Mouse (Mus musculus) testis, postnatal 10 days (tissue): ENCODE results near the gene Gpr84.
A peak's percentile ranks its signal among the peaks of the same experiment; 100 is the strongest.

Experiments
- DNase-seq: peaks from one replicate; pipeline ENCODE4 v3.0.0; 2021; ENCODE audit warnings: low spot score

Gpr84 gene

DNA sequence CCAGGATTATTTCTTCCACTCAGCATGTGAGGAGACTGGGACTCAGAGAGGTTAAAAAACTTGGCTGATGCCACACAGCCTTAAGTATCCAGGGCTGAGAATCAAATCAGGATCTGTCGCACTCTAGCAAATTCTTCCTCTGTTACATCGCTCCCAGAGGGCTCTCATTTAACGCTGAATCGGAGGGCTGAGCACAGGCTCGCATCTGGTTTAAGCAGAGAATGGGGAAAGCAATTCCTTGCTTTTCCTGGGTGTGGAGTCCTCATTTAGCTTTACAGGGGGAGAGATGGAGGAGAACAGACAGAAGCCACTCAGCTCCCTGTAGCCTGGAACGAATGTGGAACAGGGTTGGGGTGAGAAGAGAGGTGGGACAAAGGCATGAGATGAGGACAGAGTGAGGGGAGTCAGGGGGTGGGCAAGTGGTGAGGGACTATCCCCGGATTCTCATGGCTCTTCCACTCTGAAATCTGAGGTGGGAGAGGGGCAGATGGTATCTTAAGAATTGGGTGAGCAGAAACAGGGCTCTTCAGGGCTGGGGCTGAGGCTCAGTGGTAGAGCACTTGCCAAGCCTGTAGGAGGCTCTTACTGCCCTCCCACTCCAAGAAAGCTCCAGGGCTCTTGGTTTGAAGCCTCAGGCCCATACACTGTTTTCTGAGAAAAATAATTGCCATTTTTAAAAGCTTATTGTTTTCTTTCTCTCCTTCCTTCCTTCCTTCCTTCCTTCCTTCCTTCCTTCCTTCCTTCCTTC, 25.2 kb upstream of the Gpr84 start:
- no peak for DNase-seq

DNA sequence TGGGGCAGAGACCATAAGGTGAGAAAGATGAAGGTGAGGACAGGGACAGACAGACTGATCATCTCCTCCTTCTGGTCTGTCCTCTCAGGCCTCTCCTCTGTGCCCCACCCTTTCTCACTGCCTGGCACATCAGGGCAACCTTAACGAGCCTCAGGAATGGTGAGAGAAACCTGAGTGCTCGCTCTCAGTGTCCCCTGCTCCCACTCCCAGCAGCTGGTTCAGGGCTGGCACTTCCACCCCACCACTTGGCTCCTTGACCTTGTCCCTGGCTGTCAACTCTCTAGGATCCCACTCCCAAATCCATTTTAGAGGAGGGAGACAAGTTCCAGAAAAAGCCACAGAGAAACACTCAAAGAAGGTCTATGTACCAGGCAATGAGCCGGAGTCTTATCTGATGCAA, 24.6 kb upstream of the Gpr84 start:
- no peak for DNase-seq

DNA sequence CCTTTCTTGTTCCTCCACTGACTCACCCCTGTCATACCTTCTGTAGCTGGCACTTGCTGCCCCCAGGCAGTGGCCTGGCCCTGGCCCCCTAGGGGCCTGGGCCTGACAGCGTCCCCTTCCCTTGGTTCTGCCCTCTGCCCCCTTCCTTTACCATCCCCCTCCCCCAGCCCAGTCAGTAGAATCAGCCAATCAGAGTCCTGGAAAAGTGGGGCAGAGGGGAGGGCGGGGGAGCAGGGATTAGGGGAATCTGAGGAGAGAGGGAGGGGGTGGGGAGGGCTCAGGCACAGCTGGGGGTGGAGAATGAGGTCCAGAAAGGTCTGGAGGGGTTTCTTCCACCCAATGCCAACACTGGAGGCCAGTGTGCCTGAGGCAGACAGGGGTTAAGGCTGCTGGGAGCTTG, 23.8 kb upstream of the Gpr84 start:
- no peak for DNase-seq

DNA sequence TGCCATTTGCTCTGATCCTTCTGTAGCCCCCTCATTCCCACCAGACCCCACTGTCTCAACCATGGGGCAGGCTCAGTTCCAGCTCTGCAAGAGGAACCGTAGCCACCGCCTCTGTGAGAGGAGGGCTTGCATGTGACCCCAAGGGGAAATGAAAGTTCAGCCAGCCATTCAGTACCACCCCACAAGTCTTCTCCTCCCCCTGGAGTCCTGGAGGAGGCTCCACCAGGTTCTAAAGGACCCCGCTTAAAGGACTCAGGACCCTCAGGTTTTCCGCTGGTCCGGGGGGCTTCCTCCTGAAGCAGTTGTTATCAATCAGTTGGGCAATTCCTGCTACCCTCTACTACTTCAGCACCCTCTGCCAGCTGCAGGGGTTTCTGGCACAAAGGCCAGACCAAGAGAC, 23.3 kb upstream of the Gpr84 start:
- no peak for DNase-seq

DNA sequence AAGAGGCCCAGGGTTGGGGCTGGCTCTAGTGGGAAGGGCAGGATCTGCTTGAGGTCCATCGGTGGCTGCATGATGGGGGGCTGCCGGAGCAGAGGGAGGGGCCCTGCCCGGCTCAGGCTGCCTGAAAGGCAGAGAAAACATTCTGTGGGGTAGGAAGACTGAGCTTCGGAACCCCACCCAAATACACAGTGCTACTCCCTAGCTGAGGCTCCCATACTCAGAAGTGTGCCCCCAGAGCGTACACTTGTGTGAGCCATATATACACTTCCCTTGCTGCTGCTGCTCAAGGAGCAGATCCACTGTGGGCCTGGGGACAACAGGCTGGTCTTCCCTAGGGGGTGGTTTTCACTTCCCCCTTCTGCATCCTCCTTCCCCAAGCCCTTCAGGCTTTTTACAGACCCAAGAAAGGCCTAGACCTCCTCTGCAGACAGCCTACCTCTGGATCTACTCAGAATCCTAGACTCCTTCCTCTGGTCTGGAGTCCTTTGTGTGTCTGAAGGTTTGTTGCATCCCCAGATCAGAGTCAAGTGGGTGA, 22.7 kb upstream of the Gpr84 start:
- no peak for DNase-seq

DNA sequence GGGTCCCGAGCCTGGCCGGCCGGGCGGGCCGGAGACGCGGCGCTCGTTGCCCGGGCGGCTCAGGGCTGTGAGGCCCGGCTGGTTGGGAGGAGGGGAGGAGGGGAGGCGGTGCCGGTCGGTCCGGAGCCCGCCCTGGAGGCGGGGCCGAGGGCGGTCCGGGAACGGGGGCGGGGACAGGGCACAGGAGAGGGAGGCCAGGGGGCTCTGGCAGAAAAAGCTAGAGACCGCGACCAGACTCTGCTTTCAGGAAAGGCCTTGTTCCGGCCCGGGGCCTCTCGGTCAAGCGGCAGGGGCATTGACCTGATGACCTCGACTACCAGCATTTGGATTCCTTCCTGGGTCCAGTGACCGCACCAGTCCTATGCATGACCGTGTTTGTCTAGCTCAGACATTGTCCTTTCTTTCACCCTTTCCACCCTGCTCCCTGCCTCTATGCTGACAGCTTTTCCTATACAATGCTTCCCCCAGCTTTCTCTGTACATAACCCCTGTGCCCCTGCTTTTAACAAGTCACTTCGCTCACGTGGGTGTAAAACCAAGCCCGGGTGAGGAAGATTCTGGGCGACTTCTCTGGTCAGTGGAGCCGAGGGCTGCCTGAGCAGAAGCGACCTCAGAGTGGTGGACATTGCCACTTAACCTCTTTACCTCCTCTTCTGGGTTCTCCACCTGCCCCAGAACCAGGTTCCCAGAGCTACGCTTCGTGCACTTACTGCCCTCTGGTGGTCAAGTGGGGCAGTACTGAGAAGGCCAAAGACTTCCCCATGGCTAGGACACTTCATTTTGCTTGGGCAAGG, 13.2 kb upstream of the Gpr84 start:
- DNase-seq, result peak; percentile 96

DNA sequence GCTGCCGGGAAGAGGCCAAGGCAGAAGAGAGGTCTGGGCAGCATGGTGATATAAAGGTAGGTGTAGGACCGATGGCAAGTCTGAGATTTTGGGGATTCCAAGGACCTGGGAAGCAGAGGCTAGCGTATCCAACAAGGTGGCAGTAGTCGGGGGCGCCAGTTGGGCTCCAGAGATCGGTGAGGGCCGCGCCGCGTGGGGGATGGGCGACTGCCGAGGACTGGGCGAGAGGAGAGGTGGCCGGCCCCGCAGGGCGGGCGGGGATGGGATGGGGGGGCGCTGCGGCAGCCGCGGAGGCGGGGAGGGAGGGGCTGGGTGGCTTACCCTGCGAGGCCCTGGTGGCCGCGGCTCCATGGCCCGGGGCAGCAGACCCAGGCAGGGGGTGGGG, 12.7 kb upstream of the Gpr84 start:
- DNase-seq, result peak; percentile 86

DNA sequence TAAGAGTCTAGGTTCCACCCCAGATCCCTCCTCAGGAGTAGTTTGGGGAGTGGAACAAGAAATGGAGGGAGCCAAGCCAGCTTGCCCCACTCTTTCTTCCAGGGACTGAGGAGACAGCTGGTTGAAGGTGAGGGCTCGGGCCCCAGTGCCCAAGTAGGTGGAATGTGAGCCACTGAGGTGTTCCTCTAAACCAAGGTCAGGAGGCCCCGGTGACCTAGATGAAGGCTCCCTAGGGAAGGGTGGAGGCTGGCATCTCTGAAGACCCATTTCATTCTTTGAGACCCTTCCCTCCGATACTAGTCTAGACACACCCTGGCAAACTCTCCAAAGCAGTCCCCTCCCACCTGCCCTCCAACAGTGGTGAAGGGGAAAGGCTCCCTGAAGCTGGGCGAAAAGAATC, 12.0 kb upstream of the Gpr84 start:
- no peak for DNase-seq

DNA sequence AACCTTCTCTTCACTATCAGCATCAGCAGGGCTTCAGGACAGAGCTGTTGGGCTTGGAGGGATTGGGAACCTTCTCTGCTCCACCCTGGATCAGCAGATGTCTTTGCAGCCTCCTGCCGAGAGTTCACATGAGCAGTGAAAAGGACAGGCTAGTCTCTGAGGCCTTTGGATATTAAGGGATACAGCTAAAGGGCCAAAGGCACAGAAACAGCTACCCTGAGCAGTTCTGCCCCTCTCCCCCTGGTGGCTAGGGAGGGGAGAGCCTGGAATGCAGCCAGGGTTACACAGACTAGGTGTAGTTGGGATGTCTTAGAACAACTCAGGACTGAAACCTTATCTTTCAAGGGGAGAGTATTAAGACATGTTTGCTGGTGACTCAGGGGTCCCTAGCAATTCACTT, 10.7 kb upstream of the Gpr84 start:
- peak; percentile 69 for DNase-seq

DNA sequence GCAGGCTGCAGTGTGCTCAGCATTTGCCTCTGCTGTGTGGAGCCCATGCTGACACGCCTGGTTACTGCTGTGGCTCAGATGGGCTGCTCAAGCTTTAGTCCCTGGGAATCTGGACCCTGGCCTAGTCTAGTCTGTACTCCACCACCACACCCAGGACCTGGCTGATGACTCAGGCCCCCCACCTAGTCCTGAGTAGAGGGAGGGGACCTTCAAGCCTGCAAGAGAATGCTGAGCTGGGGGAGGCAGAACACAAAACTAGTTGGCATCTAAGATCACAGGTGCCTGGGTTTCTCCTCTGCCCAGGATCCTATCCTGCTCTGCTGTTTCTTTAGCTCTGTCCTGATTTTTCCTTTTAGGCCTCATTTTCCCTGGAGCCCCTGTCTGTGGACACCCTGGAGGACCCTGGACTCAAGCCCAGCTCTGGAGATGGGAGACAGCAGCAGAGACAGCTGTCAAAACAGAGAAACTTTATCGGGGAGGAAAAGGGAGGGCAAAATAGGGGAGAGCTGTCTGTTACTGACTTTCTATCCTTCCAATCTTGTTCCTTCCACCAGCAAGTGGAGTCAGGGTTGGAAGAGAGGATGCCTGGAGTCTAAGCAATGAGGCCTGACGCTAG, 7.9 kb upstream of the Gpr84 start:
- no peak for DNase-seq

DNA sequence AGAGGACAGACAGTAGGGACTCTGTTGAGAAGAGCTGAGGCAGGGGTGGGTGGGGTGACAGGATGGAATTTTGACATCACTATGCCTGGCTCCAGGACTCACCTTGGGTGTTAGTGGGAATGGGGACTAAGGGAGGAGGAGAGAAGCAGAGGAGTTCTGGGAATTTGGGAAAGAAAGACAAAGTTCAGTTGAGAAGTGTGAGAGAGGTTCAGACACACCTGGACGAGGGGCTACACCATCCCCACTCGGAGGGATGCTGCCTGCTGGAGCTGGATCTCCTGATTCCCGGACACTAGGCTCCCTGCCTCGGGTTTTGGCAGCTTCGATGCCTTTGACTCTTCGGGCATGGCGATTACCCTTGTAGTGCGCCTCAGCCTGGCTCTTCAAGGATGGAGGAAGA, 7.3 kb upstream of the Gpr84 start:
- DNase-seq, result no peak

DNA sequence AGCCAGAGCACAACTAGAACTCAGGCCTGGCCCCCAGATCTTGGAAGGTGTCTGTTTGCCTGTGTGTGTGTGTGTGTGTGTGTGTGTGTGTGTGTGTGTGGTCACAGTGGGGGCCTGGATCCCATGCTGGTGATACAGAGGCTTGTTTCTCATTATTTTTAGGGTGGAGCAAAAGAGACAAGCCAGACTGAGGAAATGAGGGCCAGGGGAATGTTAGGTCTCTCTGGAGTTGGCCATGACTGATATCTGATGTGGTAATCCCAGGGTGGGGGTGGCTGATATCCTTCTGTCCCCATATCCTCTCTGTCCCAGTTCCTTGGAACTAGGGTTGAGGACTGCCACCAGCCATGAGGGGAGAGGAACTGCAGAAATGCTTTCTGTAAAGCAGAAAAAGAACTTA, 6.7 kb upstream of the Gpr84 start:
- DNase-seq, result no peak

DNA sequence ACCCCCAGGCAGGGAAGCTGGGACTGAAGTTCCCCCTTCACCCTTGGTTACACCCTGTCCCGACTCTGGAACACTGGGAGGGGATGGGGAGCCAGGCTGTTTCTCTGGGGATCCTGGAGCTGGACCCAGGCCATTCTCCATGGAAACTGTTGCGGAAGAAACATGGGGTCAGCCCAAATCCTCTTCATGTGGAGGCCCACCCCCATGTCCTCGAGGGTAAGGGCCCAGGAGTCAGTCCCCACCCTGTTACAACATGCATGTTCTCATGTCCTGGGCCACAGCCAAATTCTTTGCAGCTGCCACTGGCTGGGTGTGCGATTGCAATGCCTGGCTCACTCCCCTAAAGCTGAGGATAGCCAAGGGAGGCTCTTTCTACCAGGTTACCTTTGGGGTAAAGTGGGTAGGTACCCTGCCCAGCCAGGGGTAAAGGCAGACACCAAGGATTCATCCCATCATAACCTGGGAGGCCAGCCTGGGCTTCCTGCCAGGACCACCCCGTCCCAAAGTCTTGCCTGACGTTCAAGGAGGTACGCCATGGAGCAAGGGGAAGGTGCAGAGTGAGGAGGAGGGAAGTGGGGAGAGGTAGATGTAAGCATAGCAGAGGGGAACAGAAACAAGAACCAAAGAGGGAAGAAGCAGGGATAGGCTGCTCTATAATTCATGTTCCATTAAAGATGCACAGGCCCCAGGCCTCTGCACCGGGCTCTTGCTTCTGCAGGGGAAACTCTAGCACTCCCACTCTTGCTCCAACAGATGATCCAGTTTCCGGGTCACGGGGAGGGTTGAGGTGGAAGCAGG, 5.8 kb upstream of the Gpr84 start:
- peak; percentile 77 for DNase-seq

DNA sequence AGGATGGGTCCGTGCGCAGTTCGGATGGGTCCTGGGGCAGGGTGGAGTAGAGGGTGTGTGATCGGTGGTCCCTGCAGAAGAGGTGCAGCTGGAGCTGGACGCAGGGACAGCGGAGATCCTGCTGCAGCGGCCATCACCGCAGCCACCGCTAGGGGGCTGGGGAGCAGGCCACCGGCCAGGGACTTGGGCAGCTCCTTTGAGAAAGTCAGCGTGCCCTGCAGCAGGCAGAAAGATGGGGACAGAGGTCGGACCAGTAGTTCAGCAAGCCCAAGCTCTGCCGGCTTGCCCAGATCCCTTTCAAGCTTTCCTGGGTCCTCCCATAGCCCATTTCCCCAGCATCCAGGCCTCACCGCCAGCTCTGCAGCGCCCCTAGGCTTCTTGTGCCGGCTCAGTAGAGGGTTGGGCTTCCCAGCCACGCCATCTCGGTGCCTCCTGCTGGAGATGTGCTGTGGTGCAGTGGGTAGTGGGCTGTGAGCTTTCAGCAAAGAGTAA, 4.6 kb upstream of the Gpr84 start:
- DNase-seq, result peak; percentile 89

DNA sequence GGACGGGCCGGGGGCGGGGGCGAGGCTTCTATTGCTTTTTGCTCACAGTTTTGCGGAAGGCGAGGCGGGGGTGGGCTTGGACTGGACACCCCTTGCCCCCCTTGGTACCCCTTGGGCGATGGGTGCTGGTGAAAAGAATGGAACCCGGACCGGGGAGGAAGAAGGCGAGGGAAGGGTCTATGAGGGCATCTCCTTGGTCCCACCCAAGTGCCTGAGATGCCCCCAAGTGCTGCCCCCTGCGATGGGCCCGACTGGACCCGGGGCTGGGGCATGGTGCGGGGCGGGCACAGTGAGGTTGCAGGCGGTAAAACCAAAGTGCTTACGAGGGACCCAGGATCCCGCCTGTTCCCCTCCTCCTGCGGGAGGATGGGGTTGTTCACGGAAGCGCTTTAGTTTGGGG, 3.8 kb upstream of the Gpr84 start:
- DNase-seq, result peak; percentile 55

DNA sequence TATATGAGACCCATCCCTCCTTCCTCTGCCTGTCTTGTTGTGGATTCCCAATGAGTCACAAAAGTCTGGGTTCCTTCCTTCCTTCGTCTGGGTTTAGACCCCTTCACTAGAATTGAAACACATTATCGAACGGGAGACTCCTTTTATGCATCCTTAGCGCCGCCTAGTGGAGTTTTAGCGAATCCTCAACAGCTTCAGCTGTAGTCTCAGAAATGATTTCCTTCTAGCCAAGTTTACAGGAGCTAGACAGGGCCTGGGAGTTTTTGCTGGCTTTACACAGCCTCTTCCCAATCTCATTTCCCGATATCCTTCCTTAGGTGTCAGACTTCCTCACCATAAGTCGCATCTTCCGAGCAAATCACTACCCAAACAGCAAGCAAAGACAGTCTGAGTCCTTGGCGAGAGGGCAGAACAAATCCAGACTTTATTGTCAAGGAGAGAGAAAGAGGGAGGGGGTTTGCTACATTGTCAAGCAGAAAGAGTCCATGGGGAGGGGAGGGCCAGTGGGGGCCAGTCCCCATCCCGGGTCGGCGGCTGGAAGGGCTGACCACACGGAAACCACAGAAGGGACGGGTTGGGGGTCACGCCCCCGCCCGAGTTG, 3.2 kb upstream of the Gpr84 start:
- DNase-seq, result peak; percentile 62

DNA sequence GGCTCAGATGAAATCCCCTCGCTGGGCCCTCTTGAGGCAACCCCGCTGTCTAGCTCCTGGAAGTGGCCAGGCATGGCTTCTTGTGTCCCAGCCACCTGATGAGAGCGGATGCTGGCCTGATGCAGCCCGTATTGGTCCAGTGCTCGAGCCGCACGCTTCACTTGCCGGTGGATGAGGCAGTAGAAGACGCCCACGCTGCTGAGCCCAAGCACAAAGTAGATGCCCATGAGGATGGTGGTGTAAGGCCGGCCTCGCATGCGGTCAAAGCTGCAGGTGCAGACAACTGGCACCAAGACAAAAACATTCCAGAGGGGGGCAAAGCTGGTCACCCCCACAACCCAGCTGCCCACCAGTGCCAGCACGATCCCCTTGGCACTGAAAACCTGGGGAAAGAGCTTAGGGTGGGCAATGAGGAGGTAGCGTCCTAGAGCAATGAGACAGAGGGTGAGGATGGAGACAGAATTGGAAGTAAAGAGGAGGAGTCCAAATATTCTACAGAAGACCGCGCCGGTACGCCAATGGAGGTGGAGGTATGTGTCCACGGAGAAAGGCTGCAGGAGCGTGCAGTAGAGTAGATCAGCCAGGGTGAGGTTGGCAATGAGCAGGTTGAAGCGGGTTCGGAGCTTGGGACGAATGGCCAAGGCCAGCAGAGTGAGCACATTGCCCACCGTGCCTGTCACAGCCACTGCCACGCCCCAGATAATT, 1.4 kb downstream of the Gpr84 start:
- peak; percentile 44 for DNase-seq

DNA sequence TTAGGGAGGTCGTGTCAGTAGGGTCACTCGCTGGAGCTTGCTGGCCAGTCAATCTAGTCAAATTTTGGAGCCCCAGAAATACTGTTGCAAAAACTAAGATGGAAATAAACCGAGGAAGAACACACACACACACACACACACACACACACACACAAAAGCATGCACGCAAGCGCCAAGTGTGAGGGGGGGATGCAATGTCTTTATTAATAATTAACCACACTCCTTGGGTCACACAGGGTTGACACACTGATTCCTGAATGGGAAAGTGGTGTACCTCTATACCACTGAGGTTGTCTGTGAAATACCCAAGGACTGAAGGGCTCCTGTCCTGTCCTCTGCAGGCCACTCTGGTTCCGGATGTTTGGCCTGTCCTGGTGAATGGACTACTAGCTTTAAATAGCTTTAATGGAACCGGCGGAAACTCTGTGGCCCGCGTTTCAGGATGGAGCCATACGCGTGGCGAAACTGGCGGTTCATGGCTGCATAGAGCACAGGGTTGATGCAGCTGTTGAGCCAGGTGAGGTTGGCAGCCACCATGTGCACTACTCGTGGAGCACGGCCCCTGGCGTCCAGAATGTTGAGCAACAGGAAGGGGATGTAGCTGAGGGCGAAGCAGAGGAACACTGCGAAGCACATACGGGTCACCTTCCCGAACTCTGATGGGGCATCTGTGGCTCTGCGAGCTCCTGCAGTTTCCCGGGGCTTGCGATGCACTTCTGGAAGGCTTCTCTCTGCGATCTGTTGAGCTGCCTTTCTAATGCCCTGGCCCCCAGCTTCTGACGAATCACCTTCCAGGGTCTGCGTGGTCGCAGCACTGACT, 2.1 kb downstream of the Gpr84 start:
- peak; percentile 47 for DNase-seq

DNA sequence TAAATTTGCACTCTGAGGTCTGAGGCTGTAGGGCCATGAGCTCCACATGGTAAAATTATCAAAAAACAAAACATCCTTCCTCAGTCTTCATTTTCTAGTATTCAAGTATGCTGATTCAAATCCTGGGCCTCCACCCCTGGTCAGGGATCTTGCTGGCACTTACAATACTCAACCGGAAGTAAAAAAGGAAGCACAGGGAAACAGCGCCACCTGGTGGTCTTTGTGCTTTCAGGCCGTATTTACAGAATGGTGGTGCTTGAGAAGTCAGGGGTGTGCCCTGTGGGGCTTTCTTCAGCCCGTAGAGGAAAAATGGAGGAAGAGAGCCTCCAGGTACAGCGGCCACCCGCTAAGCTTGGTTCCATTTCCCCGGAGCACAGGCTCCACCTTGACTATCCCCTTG, 3.3 kb downstream of the Gpr84 start:
- peak; percentile 95 for DNase-seq
